ENCODE assay signal across 7 mouse cellular contexts in the genomic region with DNA sequence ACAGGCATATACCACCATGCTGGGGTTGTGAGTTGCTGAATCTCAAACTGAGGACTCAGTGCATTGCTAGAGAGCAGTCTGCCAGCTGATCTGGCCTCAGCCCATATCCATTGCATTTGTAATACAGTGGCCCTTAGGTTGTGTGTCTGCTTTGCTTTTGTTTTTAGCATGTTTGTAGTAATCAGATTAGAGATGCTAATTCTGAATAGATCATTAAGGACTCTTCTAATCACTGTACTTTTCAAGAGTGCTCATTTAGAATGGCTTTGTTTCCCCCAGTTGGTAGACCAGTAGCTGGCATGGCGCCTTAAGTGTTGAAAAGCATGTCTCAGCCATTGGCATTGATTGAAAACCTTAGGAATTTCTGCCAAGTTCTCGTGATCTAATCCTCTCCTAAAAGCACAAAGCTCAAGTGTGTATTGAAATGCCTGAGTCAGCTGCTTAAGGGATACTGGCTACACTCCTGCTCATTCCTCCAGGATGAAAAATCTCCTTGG. TPM values are rescaled to one million over a fixed set of nuclear protein-coding genes. Genes with fewer than 3 reads are reported as not detected.
A peak's percentile ranks its signal among the peaks of the same experiment; 100 is the strongest.
DNase-seq lines count a peak whose midpoint lies in the region; ATAC-seq and TF ChIP-seq lines count a peak whose summit lies in the region.

No protein-coding gene starts in this region.

- ATAC-seq in midbrain, embryonic 14.5 days (ENCODE audit: low FRiP score, low TSS enrichment): no peak
- ATAC-seq in erythroblast, adult 5-6 weeks (replicated peaks; ENCODE audit: low FRiP score, poor library complexity, severe bottlenecking): no peak
- ATAC-seq in frontal cortex, adult (ENCODE audit: low TSS enrichment): no peak

- H3K27me3 ChIP-seq in midbrain, embryonic 14.5 days (ENCODE audit: control insufficient read depth, insufficient read depth, low read length): no peaks in the 10 kb centered on the region

- intact Hi-C loops in left cerebral cortex, adult 2 months (cut with DNase I): no loop called here
- intact Hi-C loops in gastrocnemius, postnatal 14 days (cut with DNase I; ENCODE audit: low total_unique reads): loop anchor here (5.0 kb wide), 1 partner anchor 37 kb away; no protein-coding TSS in a partner anchor

- peak; percentile 28 for DNase-seq in left cerebral cortex, adult 11 months (ENCODE audit: low spot score)
- no peak for DNase-seq in left cerebral cortex, adult 2 months (ENCODE audit: extremely low spot score in 1 of 2, low spot score in 2 of 2)
- peak; percentile 50 for DNase-seq in brain, embryonic 18.5 days (ENCODE audit: low read depth, low spot score)
- peak; percentile 19 for DNase-seq in gastrocnemius, postnatal 14 days
- peak; percentile 80 for DNase-seq in midbrain, embryonic 14.5 days

- WGBS in midbrain, embryonic 14.5 days: 24% methylated on average over 2 of the region's 2 CpGs

- H3K36me3 ChIP-seq in midbrain, embryonic 14.5 days (ENCODE audit: control insufficient read depth, insufficient read depth, low read length): no peaks in the 10 kb centered on the region

- no peak for TF ChIP-seq CTCF in left cerebral cortex, adult 2 months (IDR thresholded peaks at IDR 0.05)

- no peak overlapping the region for H3K9ac ChIP-seq in midbrain, embryonic 14.5 days (replicated peaks; ENCODE audit: low read length)

- H3K27ac ChIP-seq in left cerebral cortex, adult 2 months: no peak overlapping the region
- H3K27ac ChIP-seq in midbrain, embryonic 14.5 days (replicated peaks; ENCODE audit: low read depth, low read length): no peak overlapping the region

- H3K4me2 ChIP-seq in midbrain, embryonic 14.5 days (ENCODE audit: low read length): no peak overlapping the region

- no peak overlapping the region for H3K4me3 ChIP-seq in left cerebral cortex, adult 2 months
- no peak overlapping the region for H3K4me3 ChIP-seq in midbrain, embryonic 14.5 days (replicated peaks; ENCODE audit: low read depth, low read length)

- peaks cover 5% of the 10 kb centered on the region; the same call in 1 of the 2 replicates for H3K4me1 ChIP-seq in midbrain, embryonic 14.5 days (ENCODE audit: control insufficient read depth, insufficient read depth, low read length)

- no peaks in the 10 kb centered on the region for H3K9me3 ChIP-seq in midbrain, embryonic 14.5 days (ENCODE audit: control insufficient read depth, low read length)

RNA-seq across cellular contexts. Expression of gene Sntb2, which starts 43.3 kb away (rescaled TPM):
- total RNA-seq in left cerebral cortex, adult 2 months (2021): 10 to 100 TPM; 20.2 to 26.5 TPM
- total RNA-seq in gastrocnemius, postnatal 14 days (2021): 10 to 100 TPM; 11.0 to 13.9 TPM
- polyA plus RNA-seq in midbrain, embryonic 14.5 days (2014; fragmentation: Nextera tagmentation; extraction: Ambion mirVana): 3.5 and 3.9 TPM in 2 replicates
- total RNA-seq in erythroblast, adult 5-6 weeks (2015; ENCODE audit: low replicate concordance): 2.1 and 4.2 TPM in 2 replicates
- 1.7 and 2.9 TPM in 2 replicates for total RNA-seq in erythroblast, adult 5-6 weeks (2017; ENCODE audit: low replicate concordance)

RNA-seq across cellular contexts. Expression of gene Vps4a, which starts 52.2 kb away (rescaled TPM):
- 100 to 1,000 TPM; 107 to 132 TPM for total RNA-seq in left cerebral cortex, adult 2 months (2021)
- 10 to 100 TPM; 50.6 to 51.1 TPM for total RNA-seq in gastrocnemius, postnatal 14 days (2021)
- polyA plus RNA-seq in midbrain, embryonic 14.5 days (2014; fragmentation: Nextera tagmentation; extraction: Ambion mirVana): 152 and 153 TPM in 2 replicates
- total RNA-seq in erythroblast, adult 5-6 weeks (2015; ENCODE audit: low replicate concordance): 10.2 and 12.1 TPM in 2 replicates
- total RNA-seq in erythroblast, adult 5-6 weeks (2017; ENCODE audit: low replicate concordance): 9.1 and 10.7 TPM in 2 replicates

Comparison
In these comparisons a context has a peak if more than half of its experiments do, and no peak if none do; other contexts are left out.
1. DNase-seq: peak in left cerebral cortex, adult 11 months (single experiment), brain, embryonic 18.5 days (single experiment), gastrocnemius, postnatal 14 days (single experiment) and midbrain, embryonic 14.5 days (single experiment); none in left cerebral cortex, adult 2 months (0 of 2).